Mouse (Mus musculus) midbrain, embryonic 12.5 days (tissue): ENCODE results near the gene Gm4981. TPM values are rescaled to one million over a fixed set of nuclear protein-coding genes. Genes with fewer than 3 reads are reported as not detected.

Experiments
- ATAC-seq: fragments of 200-750 bp; cut with Nextera tagmentation; 2 replicates; pipeline ENCODE4 v1.8.0; 2017; ENCODE audit warnings: low read depth, moderate TSS enrichment, moderate library complexity; ENCODE audit not compliant: low FRiP score
- H3K27ac ChIP-seq: fragments of 300-500 bp; sonication (generic); replicated peaks from 2 replicates; pipeline ENCODE4 v1.5.1; 2016; ENCODE audit warnings: mild to moderate bottlenecking
- H3K27me3 ChIP-seq: fragments of 300-500 bp; sonication (generic); 2 replicates; pipeline ENCODE4 v1.6.1; 2016; ENCODE audit warnings: mild to moderate bottlenecking
- H3K36me3 ChIP-seq: fragments of 300-500 bp; sonication (generic); 2 replicates; pipeline ENCODE4 v1.6.1; 2016
- H3K4me1 ChIP-seq: fragments of 300-500 bp; sonication (generic); 2 replicates; pipeline ENCODE4 v1.6.1; 2016
- H3K4me2 ChIP-seq: fragments of 300-500 bp; sonication (generic); replicated peaks from 2 replicates; pipeline ENCODE4 v1.6.1; 2016; ENCODE audit warnings: mild to moderate bottlenecking, moderate library complexity
- H3K4me3 ChIP-seq: fragments of 300-500 bp; sonication (generic); 2 replicates; pipeline ENCODE4 v1.5.1; 2016; ENCODE audit warnings: mild to moderate bottlenecking
- H3K9ac ChIP-seq: fragments of 300-500 bp; sonication (generic); replicated peaks from 2 replicates; pipeline ENCODE4 v1.6.1; 2016; ENCODE audit warnings: mild to moderate bottlenecking, moderate library complexity
- H3K9me3 ChIP-seq: fragments of 300-500 bp; sonication (generic); 2 replicates; pipeline ENCODE4 v1.6.1; 2016; ENCODE audit warnings: mild to moderate bottlenecking
- WGBS: fragments of 180-500 bp; shearing (Covaris S2); methylation state at CpG from one replicate; pipeline ENCODE4 v1.1.7; 2016; 5-methylcytosine and 5-hydroxymethylcytosine counted together
- polyA plus RNA-seq: library from polyadenylated mRNA; unstranded; fragments of >200 nt; fragmentation: Nextera tagmentation; extraction: Ambion mirVana; gene quantifications from 2 replicates; pipeline ENCODE4 v1.2.1, GENCODE M21; 2016

Gene Gm4981
- polyA plus RNA-seq, 1 experiment from 2014 or later, result not detected

DNA sequence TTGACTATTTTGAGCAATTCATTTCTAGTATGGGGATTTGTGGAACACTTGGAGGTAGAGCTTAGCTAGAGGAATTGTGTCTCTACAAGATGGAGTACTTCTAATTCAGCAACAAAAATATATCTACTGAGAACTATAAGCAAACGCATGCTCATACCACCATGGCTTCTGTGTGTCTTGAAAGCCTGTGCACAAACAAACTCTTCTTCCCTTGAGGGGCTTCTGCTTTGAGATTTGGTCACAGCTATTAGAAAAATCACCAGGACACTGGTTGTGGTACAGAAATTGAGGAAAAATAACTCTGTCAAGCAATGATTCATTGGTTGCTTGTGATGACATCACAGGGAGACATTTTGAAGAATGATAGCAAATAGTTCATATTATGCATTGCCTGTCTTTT is 21.1 kb downstream of the Gm4981 start:
- Histone ChIP-seq H3K4me2 (no peak overlapping the region), H3K27me3 (no peaks in the 10 kb centered on the region), H3K4me1 (no peaks in the 10 kb centered on the region), H3K36me3 (no peaks in the 10 kb centered on the region), H3K27ac (no peak overlapping the region), H3K9ac (no peak overlapping the region), H3K4me3 (no peak overlapping the region), H3K9me3 (peaks cover 7% of the 10 kb centered on the region; the same call in 1 of the 2 replicates)
- ATAC-seq, result no peak
- 92% methylated on average over 1 of the region's 1 CpGs for WGBS

DNA sequence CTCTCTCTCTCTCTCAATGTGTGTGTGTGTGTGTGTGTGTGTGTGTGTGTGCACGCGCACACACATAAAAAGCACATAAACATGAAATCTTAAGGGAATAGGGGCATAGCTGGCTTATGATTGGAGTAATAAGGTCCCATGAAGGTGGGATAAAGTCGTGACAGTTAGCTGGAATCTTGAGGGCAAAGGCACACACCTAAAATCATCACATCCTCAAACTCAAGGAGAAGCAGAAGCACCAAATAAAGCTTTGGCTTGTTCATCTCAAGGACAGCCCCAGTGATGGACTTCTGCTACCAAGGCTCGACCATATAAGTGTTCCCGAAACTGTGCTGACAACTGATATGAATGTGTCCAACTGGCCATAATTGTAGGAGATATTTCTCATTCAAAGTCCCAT is 21.6 kb downstream of the Gm4981 start:
- no peaks in the 10 kb centered on the region for H3K4me1 ChIP-seq
- H3K36me3 ChIP-seq, result no peaks in the 10 kb centered on the region
- H3K4me2 ChIP-seq, result no peak overlapping the region
- no peaks in the 10 kb centered on the region for H3K27me3 ChIP-seq
- H3K4me3 ChIP-seq, result no peak overlapping the region
- H3K27ac ChIP-seq, result no peak overlapping the region
- 78% methylated on average over 5 of the region's 5 CpGs for WGBS
- H3K9ac ChIP-seq, result no peak overlapping the region
- H3K9me3 ChIP-seq, result peaks cover 7% of the 10 kb centered on the region; the same call in 1 of the 2 replicates
- no peak for ATAC-seq

DNA sequence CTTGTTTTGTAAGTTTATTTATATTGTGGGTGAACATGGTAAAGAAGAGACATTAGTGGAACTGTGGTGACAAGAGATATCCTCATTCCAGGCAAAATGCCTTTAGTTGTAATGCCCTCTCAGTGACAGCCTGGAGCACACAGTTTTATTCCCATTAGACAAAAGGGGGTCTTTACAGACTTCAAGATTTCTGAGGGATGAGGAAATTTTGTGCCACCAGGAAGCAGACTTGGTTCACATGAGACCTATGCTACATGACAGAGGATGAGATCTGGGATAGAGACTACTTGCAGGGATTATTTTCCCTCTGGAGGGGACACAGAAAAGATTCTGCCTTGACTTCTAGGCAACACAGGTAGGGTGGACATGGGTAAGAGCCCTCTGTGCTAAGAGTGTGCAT is 22.0 kb downstream of the Gm4981 start:
- ATAC-seq, result no peak
- Histone ChIP-seq H3K4me2 (no peak overlapping the region), H3K36me3 (no peaks in the 10 kb centered on the region), H3K9me3 (peaks cover 7% of the 10 kb centered on the region; the same call in 1 of the 2 replicates), H3K4me1 (no peaks in the 10 kb centered on the region), H3K4me3 (no peak overlapping the region), H3K27me3 (no peaks in the 10 kb centered on the region), H3K27ac (no peak overlapping the region), H3K9ac (no peak overlapping the region)

DNA sequence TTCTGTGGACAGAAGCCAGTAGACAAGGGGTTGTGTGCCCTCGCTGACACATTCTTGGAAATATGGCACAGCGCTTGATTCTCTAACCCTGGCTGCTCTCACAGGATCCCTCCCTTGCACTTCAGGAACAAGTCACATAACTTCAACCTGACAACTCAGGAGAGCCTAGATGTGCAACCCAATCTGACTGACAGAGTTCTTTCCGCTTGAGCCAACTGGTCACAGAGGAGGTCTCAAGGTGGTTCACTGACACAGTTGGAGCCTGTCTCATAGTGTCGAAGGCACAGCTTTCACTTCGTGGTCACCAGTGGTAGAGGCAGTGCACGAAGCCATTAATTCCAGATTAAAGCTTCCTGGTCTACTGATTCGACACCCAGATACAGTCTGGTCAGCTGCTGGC is 24.3 kb downstream of the Gm4981 start:
- Histone ChIP-seq H3K4me2 (no peak overlapping the region), H3K9me3 (peaks cover 7% of the 10 kb centered on the region; the same call in 1 of the 2 replicates), H3K36me3 (no peaks in the 10 kb centered on the region), H3K4me3 (no peak overlapping the region), H3K27me3 (no peaks in the 10 kb centered on the region), H3K4me1 (no peaks in the 10 kb centered on the region), H3K27ac (no peak overlapping the region), H3K9ac (no peak overlapping the region)
- WGBS, result 79% methylated on average over 7 of the region's 7 CpGs
- ATAC-seq, result no peak

DNA sequence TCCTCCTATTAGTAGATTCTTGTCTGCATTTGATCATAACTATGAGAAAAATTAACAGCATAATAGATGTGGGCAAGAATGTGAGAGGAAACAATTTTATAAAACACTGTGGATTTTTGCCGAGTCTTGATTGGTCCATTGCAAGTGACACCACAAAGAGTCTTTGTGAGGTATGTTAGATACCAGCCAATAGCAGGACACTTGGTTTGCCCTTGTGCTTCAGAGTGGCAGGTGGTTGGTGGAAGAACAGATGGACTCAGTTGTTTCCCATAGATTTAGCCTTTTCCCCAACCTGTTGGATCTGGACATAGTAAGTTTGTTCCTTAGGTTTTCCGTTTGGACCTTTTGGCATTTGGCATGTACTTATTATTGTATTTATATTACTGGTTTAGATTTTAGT is 25.3 kb downstream of the Gm4981 start:
- Histone ChIP-seq H3K27ac (no peak overlapping the region), H3K4me1 (no peaks in the 10 kb centered on the region), H3K9ac (no peak overlapping the region), H3K36me3 (no peaks in the 10 kb centered on the region), H3K4me2 (no peak overlapping the region), H3K27me3 (no peaks in the 10 kb centered on the region), H3K4me3 (no peak overlapping the region), H3K9me3 (peaks cover 7% of the 10 kb centered on the region; the same call in 1 of the 2 replicates)
- ATAC-seq, result no peak
- WGBS, result 90% methylated on average over 2 of the region's 2 CpGs

DNA sequence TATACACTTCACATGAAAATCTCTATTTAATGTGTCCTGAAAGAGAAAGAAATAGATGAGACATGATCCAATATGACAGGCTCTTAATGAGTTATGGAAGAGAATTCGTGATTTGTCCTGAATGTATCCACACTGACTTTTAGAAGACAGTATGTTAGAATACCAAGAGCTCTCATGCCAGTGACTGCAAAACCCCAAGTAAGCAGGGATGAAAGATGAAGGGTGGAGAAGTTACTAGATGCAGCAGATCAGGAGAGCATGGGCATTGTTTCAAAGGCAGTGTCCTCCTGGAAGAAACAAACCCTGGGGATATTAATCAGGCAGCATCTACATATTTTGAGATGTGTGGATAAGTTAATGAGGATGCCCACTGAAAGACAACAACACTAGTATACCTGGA is 26.0 kb downstream of the Gm4981 start:
- Histone ChIP-seq H3K27ac (no peak overlapping the region), H3K9ac (no peak overlapping the region), H3K27me3 (no peaks in the 10 kb centered on the region), H3K4me1 (no peaks in the 10 kb centered on the region), H3K9me3 (peaks cover 11% of the 10 kb centered on the region; the same call in 1 of the 2 replicates), H3K4me2 (no peak overlapping the region), H3K36me3 (no peaks in the 10 kb centered on the region), H3K4me3 (no peak overlapping the region)
- 63% methylated on average over 1 of the region's 1 CpGs for WGBS
- no peak for ATAC-seq

DNA sequence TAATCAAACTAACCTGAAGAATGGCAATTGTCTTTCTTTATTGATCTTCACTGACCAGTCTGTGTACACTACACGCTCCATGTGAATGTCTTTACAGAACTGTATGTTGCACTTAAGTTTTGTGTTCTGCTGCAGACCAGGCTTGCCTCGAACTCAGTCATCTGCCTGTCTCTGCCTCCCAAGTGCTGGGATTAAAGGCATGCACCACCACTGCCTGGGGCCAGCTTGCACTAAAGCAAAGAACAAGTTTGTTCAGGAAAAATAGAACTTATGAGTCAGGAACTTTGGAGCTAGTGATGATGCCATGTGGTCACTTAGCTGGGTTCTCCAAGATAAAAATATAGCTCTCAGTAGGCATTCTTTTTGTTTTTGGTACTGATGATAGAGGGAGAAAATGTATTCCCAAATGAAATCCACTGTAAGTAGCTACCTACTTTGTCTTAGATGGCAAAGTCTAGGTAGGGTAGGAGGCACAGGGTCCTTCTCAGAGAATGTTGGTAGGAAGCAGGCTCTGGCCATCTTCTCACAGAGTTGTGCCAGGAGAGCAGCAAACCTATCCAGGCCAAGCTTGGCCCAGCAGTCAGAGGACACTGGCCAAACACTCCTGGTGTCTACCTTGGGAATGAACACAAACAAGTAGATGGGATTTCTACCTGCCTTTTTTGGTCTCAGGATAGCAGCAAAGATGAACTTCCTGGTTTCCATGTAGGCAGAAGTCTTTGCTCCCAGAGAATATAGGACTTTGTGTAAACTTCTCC is 26.6 kb downstream of the Gm4981 start:
- no peaks in the 10 kb centered on the region for H3K36me3 ChIP-seq
- H3K27ac ChIP-seq, result no peak overlapping the region
- H3K4me3 ChIP-seq, result no peak overlapping the region
- no peaks in the 10 kb centered on the region for H3K4me1 ChIP-seq
- H3K4me2 ChIP-seq, result no peak overlapping the region
- WGBS, result 79% methylated on average over 2 of the region's 2 CpGs
- H3K9me3 ChIP-seq, result peaks cover 11% of the 10 kb centered on the region; the same call in 1 of the 2 replicates
- ATAC-seq, result no peak
- no peaks in the 10 kb centered on the region for H3K27me3 ChIP-seq
- no peak overlapping the region for H3K9ac ChIP-seq

DNA sequence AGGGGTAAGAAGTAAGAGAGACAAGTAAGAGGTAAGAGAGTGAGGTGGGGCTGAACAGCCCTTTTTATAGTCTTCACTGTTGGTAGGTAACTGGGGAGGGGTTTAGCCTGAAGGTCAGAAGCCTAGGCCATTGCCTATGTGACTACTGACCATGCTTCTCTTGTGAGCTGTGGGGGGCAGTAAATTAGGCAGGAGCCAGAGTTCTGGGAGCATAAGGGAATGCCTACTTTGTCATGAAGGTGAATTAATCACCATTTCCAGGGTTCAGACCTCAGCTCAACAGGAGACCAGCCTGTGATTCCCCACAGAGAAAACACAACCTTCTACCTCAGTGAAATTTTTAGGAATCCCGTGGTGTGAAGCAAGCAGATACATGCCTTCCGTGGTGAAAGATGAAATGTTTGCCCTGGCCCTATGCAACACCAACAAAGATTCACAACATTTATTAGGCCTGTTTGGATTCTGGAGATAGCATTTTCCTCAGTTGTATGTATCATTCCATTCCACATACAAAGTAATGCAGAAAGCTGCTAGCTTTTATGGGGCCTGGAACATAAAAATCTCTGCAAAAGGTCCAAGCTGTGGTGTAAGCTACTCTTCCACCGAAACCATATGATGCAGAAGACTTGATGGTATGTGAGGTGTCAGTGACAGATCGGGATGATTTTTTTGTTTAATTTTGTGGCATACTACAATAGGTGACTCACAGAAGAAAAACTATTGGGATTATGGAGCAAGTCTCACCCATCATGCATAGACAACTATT is 29.7 kb downstream of the Gm4981 start:
- no peaks in the 10 kb centered on the region for H3K36me3 ChIP-seq
- no peak overlapping the region for H3K9ac ChIP-seq
- no peak for ATAC-seq
- H3K4me3 ChIP-seq, result no peak overlapping the region
- no peaks in the 10 kb centered on the region for H3K27me3 ChIP-seq
- H3K4me2 ChIP-seq, result no peak overlapping the region
- 89% methylated on average over 4 of the region's 4 CpGs for WGBS
- H3K4me1 ChIP-seq, result no peaks in the 10 kb centered on the region
- peaks cover 5% of the 10 kb centered on the region; the same call in 1 of the 2 replicates for H3K9me3 ChIP-seq
- H3K27ac ChIP-seq, result no peak overlapping the region

DNA sequence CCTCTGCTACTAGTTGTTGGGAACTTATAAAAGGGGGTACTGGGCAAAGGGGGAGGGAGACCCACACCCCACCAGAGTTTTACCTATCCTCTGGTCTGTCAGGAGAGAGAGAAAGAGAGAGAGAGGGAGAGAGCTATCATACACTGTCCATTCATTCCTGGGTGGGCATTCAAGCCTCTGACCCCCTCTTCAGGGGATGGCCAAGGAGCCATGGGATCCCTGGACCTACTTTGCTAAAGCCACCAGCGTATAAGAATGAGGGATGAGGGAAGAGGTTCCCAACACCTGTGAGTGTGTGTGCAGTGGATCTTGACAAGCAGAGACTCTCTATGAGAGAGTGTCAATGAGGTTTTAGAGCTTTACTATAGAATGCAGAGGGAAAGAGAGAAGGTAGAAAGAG is 30.5 kb downstream of the Gm4981 start:
- H3K36me3 ChIP-seq, result no peaks in the 10 kb centered on the region
- H3K27ac ChIP-seq, result no peak overlapping the region
- no peak overlapping the region for H3K9ac ChIP-seq
- 0 out of 2 replicates have a peak, but pooled peaks cover 4% of the 10 kb centered on the region for H3K9me3 ChIP-seq
- H3K27me3 ChIP-seq, result no peaks in the 10 kb centered on the region
- no peaks in the 10 kb centered on the region for H3K4me1 ChIP-seq
- no peak overlapping the region for H3K4me3 ChIP-seq
- no peak overlapping the region for H3K4me2 ChIP-seq
- 49% methylated on average over 1 of the region's 1 CpGs for WGBS
- ATAC-seq, result no peak

Other genes with a start within 250 kb of the Gm4981 start
- not detected in 2 replicates for gene AW822073, start 11.8 kb downstream of the Gm4981 start, polyA plus RNA-seq
- gene Duxf3, start 4.0 kb downstream of the Gm4981 start, polyA plus RNA-seq, result not detected in 2 replicates
- gene Gcc2, start 18.8 kb upstream of the Gm4981 start, polyA plus RNA-seq, result 64.8 and 66.5 TPM in 2 replicates
- 85.6 and 88.9 TPM in 2 replicates for gene Lims1, start 86.8 kb upstream of the Gm4981 start, polyA plus RNA-seq
- gene Ranbp2, start 210.2 kb upstream of the Gm4981 start, polyA plus RNA-seq, result 28.5 and 33.9 TPM in 2 replicates